Mouse (Mus musculus): Measurements from ENCODE around the gene Wdpcp.

- TF ChIP-seq GATA1 (IDR thresholded peaks at IDR 0.05; ENCODE audit: low read length) (no peak), TAL1 (IDR thresholded peaks at IDR 0.05; ENCODE audit: low read length) (no peak)
These were observed 25.4 kb upstream of the Wdpcp start for GRCm38 (mm10) chr11:21546671-21547070.
